Mouse (Mus musculus) CD4-positive, CD25-positive, alpha-beta regulatory T cell, adult 4 months (primary cell): ENCODE data around the gene Sgpp2. TPM values are rescaled to one million over a fixed set of nuclear protein-coding genes. Genes with fewer than 3 reads are reported as not detected.

Source experiments
- ATAC-seq: one replicate; pipeline ENCODE4 v1.8.0; 2017
- polyA plus RNA-seq, 2 experiments: library from polyadenylated mRNA; unstranded; fragments of 100-300 nt; shearing (Covaris generic); gene quantifications; one replicate each; pipeline ENCODE4 v1.2.1; 2017

Sgpp2 gene
- 1 to 10 TPM in 1 of 2 experiments, under 1 TPM in 1; 0.87 to 2.0 TPM for polyA plus RNA-seq

DNA sequence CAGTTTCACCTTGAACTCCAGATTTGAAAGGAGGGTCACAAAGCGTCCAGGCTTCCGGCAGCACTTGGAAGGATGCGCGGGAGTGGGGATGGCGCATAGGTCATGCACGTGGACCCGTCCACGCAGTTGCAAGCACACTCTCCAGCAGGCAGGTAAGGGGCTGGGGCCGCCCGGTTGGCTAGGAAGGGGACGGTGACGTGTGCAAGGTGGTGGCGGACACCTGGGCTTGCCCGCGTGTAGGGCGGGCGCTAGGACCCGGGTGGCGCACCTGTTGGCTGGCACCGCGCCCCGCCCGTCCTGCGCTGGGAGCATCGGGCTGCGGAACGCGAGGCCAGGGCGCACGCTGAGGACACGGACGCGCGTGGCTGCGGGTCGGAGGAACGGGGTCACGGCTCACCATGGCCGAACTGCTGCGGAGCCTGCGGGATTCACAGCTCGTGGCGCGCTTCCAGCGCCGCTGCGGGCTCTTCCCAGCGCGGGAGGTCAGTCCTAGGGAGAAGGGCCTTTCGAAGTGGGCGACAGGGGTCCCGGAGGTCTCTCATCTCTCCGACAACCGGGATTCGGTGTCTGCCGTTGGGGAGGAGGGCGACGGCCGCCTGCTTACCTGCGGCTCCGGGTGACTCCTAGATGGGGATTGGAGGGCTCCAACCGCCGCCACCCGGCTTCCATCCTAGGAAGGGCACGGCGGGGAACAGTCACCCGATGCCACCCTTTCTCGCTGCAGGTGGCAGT lies at the start of gene Sgpp2:
Sgpp2 (plus strand) TSS at position 325 of the 732 bp plus-strand sequence.
- no peak for ATAC-seq

DNA sequence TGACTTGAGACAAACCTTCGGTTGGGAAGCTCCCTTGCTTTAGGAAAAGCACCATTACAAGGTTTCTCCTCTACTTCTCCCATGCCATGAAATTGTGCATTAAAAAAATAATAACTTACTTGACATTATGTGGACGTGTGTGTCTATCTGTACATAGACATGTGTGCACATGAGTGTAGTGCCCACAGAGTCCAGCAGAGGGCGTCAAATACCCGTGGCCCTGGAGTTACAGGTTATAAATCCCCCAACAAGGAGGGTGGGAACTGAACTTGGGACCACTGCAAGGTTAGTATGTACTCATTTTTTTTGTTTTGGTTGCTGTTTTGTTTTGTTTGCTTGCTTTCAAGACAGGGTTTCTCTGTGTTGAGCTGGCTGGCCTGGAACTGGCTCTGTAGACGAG lies 42.6 kb upstream of the Sgpp2 start:
- no peak for ATAC-seq

DNA sequence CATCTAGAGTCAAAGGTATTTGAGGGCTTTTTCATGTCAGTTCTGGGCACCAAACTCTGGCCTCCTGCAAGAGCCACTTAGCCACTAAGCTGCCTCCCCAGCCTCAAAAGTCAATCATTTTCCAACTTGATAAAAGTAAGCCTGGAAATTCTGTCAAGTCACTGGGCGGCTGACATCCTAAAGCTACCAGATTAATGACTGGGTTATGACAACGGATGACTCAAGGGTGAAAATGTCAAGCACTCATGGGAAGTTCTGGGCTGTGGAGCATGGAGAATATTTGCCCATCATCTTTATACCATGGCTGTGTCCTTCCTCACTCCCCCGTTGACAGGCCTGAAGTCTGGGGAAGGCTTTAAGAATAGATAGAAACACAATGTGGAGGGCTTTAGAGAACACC lies 37.2 kb upstream of the Sgpp2 start:
- no peak for ATAC-seq

DNA sequence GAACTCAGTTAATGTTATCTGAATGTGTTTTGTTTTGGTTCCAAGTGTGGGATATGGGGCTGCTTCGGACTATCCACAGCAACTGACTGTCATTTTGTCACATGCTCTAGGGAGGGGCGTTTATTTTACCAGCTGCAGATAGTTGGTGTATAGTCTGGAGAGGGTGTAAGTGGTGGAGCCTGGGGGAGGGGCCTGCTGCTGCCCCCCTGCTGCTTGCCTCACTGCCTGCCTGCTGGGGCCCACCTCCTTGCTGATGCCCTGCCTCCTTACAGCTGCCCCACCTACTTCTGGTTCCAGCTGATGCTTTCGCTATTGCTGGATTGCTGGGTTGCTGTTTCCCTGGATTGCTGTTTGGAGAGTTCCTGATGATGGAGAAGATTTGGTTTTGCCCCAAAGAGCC lies 31.0 kb upstream of the Sgpp2 start:
- ATAC-seq: no peak

DNA sequence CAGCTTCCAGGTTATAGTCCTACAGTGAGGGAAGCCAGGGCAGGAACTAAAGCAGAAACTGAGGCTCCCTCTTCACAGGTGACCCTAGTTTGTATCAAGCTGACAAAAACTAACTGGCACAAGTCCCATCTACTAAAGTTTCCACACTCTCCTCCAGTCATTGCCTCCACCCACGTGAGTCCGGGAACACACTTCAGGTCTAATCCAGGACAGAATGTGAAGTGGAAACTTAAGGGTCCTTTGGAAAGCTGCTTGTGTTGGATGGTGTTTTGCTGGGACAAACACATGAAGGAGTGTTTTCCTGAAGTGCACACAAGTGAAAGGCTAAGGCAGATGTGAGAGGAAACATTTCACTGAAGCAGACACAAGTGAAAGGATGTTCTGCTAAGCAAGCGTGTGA lies 17.7 kb upstream of the Sgpp2 start:
- no peak for ATAC-seq

DNA sequence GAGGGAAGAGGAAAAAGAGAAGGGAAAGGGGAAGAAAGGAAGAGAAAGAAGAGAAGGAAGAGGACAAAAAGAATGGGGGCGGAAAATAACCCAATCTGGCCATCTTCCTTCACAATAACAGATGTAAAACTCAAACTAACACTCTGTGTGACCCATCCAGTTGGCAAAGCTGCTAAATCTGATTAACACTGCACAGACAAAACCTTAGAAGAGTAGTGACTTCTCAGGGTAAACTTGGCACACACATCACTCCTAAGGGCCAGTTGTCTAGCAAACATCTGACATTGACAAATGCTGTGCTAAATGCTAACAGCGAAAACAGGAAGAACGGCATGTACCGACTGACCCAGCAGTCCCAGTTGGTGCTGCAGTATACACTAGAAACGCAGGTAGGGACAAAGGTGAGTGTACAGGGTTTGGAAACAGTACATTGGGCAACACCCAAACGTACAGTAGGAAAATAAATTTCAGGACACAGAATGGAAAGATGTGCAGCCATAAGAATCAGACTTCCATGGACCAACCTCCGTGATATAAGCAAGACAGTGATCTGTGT lies 10.4 kb upstream of the Sgpp2 start:
- ATAC-seq: no peak

DNA sequence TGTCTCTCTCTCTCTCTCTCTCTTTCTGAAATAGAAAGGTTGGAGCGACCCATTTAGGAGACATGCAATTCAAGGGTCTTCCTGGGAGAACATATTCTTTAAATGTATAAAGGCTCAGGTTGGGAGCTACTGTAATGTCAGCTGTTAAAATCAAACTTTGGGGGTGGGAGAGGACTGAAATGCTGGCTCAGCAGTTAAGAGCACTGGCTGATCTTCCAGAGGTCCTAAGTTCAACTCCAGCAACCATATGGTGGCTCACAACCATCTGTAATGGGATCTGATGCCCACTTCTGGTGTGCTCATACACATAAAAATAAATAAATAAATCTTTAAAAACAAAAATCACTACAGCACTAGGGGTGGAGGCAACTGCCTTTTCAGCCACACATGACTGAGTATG lies 1.5 kb upstream of the Sgpp2 start:
- no peak for ATAC-seq

DNA sequence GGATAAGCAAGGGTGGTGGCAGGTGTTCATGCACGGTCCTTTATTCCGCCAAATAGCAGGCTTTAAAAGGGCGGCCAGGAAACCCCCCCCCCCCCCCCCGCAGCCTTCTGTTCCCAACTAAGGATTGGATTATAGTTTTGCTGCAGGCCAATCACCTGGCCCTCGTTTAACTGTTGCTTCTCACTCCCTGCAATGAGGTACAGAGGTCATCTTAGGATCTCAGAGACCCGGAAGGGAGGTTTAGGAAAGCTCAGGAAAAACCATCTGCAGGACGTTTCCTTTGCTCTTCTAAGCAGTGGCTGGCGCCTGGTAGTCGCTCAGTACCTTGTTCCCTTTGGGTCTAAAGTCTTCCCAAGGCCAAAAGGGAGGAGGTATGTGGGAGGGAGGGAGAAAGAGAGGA lies 865 bp upstream of the Sgpp2 start:
- ATAC-seq: no peak

DNA sequence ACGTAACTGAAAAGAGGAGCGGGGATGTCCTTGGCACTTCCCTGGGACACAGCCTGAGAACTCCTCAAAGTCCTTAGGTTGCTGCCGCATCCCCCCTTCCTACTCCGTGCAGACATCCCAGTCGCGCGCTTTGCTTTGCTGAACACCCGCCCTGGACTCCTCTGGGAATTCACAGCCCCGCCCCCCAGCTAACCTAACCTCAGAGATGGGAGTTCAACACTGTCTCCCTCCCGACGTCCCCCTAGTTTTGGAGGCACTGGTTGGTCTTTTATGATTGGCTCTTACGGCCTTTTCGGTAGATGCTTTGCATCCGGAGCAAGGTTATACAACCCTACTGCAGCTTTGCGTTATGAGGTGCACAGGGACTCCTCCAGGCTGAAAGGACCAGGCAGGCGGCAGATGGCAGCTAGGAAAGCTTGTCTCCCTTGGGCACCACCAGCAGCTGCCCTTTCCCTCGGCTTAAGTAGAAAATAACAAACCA lies 756 bp downstream of the Sgpp2 start:
- no peak for ATAC-seq

DNA sequence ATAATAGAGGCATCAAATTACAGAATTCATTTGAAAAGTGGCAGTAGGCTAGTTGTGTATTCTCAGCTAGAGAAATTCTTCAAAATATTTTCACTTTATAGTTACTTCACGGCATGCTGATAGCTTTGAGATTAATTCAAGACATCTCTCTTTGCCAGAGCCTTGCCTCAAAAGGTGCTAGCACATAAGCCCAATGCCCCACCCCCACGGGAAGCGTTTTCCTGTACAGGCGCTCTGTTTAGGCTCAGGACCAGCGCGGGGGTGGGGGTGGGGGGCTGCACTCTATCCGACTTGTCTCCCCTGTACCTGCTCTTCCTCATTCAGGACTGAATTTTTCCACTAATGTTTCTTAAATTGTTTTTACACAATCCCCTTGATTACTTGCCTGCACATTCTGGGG lies 1.3 kb downstream of the Sgpp2 start:
- ATAC-seq: no peak

DNA sequence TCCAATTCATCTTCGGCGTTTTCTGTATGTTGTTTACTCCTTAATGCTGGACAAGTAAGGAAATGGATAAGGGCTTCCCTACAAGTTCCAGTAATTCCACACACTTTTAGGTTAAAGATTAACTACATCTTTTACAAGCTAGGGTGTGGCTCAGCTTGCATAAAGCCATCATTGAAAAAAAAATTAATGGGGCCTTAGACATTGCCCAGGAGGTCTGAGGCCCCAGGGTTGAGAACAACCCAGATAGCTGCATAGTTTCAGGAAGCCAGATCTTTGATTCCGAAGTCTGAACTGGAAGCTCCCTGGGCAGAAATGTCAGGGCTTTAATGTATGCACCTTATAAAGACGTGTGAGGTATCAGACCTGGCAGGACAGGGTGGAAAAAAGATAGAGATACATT lies 2.8 kb downstream of the Sgpp2 start:
- ATAC-seq: no peak

DNA sequence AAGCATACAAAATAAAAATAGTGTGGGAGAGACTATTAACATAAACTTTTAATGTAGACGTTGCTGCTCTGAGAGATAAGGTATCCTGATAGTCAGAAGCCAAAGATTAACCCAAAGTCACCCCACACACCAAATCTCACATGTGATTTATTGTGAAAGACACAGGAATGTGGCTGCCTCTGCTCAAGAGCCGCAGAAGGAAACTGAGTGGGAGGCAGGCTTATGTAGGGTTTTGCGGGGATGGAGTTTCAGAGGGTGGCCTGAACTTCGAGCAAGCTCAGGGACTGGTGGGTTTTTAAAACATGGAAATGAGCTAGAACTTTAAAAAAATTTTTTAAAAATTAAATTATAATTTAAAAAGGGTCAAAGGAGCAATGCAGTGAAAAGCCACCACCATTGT lies 3.8 kb downstream of the Sgpp2 start:
- no peak for ATAC-seq

DNA sequence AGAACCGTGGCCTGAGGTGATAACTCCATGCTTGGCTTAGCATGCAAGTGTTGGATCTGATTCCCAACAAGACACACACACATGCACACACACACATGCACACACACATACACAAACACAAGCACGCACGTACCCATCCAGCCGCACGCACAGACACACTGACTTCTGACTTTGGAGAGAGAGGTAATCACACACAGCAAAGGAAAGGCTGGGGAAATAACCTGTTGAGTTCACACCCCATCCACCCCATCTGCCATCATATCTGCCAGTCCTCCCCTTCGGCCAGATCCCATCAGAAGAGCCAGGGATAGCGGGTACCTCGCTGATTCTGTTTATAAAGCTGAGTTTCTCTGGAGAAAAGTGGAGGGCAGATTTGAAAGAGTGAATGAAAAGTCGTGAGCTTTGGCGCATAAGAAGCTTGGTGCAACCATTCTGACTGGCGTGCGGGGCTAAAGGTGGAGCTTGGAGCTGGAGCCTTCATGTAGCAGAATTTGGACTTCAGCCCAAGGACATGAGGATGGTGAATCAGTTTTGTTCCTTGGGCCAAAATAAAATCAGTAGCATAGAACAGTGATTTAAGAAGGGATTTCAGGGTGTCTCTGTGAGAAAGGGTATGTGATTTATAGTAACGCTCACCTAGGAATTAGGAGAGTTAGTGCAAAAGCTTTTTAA lies 8.1 kb downstream of the Sgpp2 start:
- ATAC-seq: no peak

DNA sequence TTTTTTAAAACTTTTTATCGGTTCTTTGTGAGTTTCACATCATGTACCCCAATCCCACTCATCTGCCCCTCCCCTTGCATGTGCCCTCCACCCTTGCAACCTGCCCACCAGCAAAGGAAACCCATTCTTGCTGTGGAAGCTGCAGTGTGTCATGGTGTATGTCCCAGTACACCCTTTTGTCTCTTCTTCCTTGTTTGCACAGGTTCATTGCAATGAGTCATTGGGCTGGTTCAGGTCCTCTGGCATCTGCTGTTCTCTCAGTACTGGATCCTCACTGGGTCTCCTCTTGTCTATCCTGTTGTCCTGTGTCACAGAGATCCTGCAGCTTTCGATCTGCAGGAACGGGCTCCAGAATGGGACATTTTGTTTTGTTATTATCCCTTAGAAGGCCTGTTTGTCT lies 10.1 kb downstream of the Sgpp2 start:
- ATAC-seq: no peak

DNA sequence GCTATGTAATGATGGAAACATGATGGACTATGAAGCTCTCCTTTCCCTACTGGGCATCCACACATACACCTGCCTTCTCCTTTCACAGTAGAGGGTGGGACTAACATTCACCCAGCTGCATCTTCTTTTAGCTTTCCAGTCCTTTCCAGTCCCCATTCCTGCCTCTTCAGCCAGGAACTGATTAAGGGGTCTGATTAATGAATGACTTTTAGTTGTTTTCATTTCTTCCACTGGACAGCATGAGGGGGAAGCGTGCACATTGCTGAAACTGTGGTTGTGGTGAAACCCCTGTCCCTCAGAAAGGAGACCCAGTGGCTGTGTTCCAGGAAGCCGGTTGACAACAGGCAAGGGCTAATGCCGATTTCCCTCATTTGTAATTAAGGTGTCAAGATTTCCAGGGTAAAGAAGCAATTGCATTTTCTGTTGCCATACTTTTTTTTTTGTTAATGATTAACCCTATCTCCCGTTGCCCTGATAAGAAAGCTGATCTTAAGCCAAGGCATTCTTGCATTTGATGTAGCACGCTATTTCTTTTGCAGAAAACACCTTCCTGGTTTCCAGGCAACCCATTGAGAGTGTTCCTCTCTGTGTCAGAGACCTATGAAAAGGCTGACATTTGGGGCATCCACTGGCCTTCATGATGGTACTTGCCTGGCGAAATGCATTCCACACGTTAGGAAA lies 12.1 kb downstream of the Sgpp2 start:
- ATAC-seq: no peak

DNA sequence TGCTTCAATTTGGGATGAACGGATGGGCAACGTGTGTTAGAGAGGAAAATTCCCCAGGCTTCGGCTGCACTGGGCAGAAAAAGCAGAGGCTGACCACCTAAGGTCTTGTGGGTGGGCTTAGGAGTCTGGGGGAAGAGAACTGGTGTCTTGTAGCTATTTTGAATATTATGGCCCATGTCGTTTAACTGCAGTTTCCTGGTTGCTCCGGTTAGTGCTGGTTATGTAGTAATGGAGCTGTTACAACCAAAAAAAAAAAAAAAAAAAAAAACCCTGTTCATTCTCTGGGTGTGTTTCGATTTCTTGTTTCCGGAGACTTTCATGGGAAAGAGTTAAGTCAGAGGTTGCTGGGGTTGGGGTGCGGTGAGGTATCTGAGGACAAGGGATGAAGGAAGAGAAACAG lies 12.7 kb downstream of the Sgpp2 start:
- no peak for ATAC-seq

DNA sequence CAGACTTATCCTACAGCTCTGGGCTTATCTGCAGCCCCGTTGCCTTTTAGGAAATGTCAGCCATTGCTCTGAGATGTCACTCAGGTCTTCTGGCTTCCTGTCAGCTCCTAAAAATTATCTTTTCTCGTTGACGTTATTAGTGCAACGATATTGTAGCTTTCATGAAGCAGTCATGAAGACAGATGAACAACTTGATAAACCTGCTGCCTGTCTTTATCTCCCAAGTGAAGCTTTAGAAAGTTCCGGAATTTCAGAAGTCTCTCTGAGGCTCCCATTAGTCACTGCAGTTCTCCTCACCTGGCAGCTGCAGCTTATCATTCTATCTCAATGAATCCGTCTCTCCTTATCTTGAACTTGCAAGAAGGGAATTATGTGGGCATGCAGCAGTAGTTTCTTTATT lies 13.9 kb downstream of the Sgpp2 start:
- ATAC-seq: no peak

DNA sequence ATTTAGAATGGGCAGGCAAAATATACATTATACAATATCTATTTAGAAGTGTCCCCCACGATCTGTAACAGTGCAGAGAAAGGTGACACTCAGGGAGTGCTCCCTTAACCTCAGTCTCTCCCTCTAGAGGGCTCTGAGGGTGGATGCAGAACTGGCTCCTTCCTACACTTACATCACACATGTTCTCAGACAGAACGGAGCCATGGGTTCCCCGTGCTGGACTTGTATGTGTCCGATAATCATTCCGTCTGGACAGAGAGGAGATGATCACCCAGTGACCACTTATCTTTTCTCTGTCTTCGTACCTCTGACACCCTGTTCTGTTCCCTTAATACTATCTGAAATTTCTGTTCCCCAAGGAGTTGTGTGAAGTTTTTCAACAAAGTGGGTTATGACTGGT lies 15.7 kb downstream of the Sgpp2 start:
- ATAC-seq: no peak

DNA sequence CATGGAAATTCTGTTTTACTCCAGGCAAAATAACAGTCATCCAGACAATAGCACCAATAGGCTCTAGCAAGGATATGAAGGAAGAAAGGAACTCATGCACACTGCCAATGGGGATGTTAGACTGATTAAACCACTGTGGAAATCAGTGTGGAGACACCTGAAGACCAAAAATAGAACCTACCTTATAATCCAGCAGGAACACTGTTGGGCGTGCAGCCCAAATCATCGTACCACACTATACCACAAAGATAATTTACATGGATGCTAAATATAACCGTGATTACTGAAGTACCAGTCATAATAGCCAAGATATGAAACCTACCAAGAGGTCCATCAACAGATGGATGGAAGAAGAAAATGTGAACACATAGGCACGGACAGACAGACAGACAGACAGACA lies 18.5 kb downstream of the Sgpp2 start:
- no peak for ATAC-seq

DNA sequence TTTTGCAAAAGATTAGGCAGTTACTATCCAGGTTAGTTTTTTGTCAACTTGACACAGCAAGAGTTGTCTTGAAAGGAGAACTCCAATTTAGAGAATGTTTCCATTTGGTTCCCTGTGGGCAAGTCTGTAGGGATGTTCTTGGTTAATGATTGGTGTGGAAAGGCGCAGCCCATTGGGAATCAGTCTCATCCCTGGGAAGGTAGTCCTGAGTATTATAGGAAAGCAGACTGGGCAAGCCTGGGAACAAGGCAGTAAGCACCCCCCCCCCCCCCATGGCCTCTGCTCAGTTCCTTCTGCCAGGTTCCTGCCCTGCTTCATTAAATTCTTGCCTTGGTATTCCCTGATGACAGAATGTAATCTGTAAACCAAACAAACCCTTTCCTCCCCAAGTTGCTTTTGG lies 19.7 kb downstream of the Sgpp2 start:
- ATAC-seq: no peak

DNA sequence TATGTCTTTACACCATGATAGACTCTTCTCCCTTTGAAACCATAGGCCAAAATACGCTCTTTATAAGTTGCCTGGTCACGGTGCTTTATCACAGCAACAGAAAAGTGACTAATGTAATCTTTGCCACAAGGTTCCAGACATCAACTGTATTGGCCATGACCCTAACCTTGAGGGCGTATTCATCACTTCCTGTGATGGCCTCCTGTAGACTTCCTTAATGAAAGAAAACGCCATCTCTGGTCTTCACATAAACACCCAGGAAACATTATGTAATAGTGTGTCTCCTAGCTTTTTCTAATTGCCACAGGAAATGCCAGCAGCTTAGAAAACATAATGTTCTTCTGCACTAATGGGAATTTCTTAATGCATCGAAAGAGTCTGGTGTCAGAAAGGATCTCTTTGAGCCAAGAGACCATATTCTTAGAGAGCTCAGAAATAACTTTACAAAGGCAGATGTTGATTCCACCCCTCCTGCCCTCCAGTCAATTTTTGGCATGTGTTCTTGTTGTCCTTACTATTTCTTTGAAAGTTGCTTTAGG lies 20.5 kb downstream of the Sgpp2 start:
- no peak for ATAC-seq

DNA sequence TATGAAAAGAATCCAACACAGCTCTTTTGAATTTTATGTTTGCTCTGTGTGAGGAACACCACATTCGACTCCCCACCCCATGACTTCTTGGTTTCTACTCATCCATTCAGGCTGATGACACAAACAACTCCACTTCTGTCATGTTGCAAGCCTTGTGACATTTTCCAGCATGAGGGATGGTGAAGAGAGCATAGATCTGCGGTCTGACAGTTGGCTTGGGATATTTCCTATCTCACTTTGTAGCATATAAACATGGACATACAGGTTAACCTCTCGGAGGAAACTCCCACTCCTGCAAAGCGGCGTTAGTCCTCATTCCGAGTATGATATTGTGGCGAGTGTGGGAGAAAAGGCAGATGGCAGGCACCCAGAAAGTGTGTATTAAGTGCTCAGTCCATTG lies 27.6 kb downstream of the Sgpp2 start:
- no peak for ATAC-seq

DNA sequence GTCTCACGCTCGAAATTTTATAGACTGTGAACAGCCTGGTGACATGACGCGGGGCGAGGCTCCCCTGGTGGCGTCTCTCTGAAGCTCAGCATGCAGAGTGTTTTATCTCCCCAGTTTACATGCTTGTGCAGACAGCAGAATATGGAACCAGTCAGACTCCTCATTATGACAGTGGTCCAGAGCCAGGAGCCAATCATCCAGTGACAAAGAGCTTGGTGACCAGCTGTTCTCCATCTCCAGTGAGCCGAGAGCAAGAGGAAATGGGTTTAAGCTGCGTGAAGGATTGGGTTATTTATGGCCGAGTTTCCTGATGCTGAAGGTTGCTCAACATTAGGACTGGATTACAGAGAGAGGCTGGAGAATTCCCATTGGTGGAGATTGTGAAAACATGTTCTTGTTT lies 28.1 kb downstream of the Sgpp2 start:
- no peak for ATAC-seq
